Mouse (Mus musculus) MEL-GATA-1-ER (cell line): Measurements from ENCODE around the gene Ica1l.
A peak's percentile ranks its signal among the peaks of the same experiment; 100 is the strongest.
"Not testable (repeated sequence)": the region's sequence is repeated elsewhere in the genome, so short reads cannot be mapped to it uniquely, and the experiment has no call there.

Experiments used
- DNase-seq: peaks from one replicate; pipeline ENCODE4 v3.0.0-alpha.2; 2012; ENCODE audit warnings: low read depth; ENCODE audit errors: extremely low read depth

Gene Ica1l

DNA sequence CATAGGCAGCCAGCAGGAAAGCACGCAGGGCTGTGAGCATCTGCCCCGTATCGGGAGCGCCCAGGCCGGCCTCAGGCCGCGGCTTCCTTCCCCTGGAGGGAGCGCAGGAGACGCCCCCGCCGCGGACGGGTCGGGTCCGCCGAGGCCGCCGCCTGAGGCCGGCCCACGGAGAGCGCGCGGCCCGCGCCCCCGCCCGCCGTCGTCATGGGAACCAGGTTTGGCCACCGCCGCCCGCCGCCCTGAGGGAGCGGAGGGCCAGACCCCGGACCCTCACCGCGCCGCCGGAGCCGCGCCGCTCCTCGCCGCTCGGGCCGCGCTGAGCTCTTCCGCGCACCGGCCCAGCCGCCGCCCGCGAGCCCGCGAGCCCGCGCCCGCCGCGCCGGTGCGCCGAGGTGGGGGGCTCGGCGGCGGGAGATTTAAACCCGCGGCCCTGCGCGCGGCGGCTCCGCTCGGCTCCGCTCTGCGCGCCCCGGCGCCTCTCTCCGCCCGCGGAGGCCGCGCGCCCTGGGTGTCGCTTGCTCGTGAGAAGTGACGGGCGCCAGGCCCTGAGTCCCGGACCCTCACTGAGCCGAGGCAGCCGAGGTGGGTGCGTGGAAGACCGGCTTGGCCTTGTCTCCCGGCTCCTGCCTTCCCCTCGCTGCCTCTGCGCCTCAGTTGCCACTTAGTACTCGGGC, at the start of gene Ica1l:
Ica1l (minus strand) TSS at position 389 of the 674 bp plus-strand sequence.
- peak; percentile 33 for DNase-seq

- DNase-seq: no peak
Measured at GRCm38 (mm10) chr1:60076411-60076810, 33.4 kb upstream of the Ica1l start.

GRCm38 (mm10) chr1:60075590-60075989, 32.6 kb upstream of the Ica1l start:
- no peak for DNase-seq

GRCm38 (mm10) chr1:60074935-60075334, 32.0 kb upstream of the Ica1l start:
- no peak for DNase-seq

DNA sequence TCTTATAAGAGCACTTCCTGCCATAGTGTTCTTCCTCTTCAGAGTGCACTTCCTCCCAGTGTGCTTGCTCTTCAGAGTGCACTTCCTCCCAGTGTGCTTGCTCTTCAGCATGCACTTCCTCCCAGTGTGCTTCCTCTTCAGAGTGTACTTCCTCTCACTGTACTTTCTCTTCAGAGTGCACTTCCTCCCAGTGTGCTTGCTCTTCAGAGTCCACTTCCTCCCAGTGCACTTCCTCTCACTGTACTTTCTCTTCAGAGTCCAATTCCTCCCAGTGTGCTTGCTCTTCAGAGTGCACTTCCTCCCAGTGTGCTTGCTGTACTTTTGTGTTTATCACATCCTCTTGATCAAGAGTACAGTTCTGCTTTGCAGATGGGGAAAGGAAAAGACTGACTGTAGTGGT, 27.7 kb upstream of the Ica1l start:
- DNase-seq: peak; percentile 88

- no peak for DNase-seq
Measured at GRCm38 (mm10) chr1:60056310-60056709, 13.3 kb upstream of the Ica1l start.

- no peak for DNase-seq
Measured at GRCm38 (mm10) chr1:60054659-60055058, 11.7 kb upstream of the Ica1l start.

DNA sequence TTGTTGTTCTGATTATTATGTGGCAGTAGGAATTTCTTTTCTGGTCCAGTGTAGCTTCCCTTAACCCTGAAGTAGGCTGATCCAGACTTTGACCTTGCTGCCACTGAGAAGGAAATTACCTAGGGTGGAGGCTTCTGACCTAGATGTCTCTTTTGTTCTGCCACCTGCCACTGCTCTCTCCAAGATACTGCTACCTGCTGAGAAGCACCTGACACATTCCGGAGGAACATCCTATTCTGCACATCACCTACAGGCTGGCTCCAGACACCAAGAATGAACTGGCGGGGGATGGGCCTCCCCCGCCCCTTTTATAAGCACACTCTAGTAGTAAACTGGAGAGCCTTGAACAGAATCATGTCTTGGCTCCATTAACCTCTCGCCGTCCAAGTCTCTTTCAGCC, 4.5 kb upstream of the Ica1l start:
- DNase-seq: not testable (repeated sequence)

- DNase-seq: no peak
Measured at GRCm38 (mm10) chr1:60044595-60044994, 1.6 kb upstream of the Ica1l start.

- no peak for DNase-seq
Measured at GRCm38 (mm10) chr1:60042398-60042795, 587 bp downstream of the Ica1l start.

DNA sequence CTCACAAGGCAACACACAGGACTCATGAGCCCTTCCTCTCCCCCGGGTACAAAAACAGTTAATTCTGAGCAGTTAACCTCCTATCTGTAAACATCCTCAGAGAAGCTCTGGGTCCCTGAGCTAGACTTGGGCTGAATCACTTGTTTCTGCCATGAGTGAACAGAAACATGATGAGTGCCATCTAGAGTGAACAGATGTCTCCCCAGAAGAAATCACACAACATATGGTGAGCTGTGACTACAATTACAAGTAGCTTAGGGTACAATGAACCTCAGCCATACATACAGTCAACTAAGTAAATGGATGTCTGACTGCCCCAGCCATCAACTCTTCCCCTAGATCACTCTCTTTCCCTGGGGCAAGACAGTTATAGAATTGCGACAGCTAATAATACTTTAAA, 7.9 kb downstream of the Ica1l start:
- DNase-seq: no peak

DNA sequence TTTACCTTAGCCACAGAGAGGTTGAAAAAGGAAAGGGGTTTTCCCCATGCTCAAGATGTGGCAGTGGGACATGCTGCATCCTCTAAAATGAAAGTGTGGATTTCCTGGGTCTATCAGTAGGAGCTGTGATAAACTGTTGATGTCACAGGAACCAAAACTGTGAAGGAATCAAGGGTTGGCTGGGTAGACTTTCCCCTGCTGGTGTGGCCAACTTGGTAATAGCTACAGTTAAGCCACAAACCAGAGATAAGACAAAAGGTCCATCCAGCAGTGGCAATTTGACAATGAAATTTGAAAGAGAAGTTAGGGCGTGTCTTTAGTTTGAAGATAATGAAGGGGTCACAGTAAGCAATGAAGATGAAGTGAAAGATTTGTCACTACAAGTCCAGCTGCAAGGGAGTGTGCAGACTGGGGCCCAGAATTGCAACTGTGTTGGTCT, 25.9 kb downstream of the Ica1l start:
- peak; percentile 97 for DNase-seq

DNA sequence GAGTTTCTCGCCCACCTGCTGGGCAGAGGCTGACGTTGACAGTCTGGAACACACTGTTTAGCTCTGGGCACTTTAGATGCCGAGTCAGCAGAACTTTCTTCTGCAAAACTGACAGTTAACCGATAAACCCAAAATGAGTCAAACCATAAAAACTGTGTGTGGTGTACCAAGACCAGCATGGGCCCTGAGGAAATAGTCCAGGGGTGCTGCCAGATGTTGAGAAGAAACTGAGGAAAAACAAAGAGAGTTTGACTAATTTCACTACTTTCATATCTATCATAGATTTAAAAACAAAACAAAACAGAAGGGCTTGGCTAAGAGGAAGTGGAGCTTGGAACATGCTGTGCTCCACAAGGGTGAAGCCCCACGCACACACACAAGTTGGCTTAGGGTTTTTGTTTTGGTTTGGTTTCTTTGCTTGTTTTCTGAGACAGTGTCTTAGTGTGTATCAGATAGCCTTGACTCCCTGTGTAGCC, 26.8 kb downstream of the Ica1l start:
- DNase-seq: peak; percentile 60

- DNase-seq: no peak
Measured at GRCm38 (mm10) chr1:60015511-60015910, 27.5 kb downstream of the Ica1l start.

- DNase-seq: no peak
Measured at GRCm38 (mm10) chr1:60013779-60014178, 29.2 kb downstream of the Ica1l start.

- no peak for DNase-seq
Measured at GRCm38 (mm10) chr1:60008743-60009142, 34.2 kb downstream of the Ica1l start.

- no peak for DNase-seq
Measured at GRCm38 (mm10) chr1:60007337-60007736, 35.6 kb downstream of the Ica1l start.

DNA sequence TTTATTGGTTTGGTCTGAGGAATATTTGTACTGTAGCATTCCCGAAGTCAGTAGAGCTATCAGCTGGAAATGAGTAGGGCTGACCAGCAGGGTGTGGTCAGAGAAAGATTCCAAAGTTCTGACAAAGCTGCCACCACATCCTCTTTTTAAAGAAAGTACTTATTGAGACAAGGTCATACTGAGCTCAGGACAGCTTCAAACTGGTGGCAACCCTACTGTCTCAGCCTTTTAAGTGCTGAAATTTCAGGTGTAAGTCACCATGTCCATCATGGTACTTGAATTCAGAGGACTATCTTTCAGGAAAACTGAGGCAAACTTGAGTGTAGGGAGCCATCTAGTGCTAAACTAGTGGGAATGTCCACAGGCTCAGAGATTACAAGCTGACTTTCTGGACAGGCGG, 42.7 kb downstream of the Ica1l start:
- peak; percentile 28 for DNase-seq

- no peak for DNase-seq
Measured at GRCm38 (mm10) chr1:59997352-59997751, 45.6 kb downstream of the Ica1l start.

DNA sequence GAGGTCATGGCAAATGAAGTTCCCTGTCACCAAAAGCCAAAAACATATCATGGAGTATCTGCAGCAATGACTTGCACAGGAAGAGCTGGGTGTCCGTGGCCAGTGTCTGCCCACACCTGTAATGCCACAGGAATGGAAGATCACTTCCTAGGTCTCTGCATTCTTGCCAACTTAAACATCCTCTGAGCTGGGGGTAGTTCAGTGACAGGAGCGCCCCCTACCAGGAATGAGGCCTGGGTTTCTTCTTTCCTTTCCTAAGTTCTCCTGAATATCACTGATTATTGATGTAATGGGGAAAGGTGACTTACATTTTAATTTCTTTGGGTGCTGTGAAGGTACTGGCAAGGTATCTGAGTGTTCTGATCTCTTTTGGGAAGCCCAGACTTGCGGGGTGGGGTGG, 47.3 kb downstream of the Ica1l start:
- DNase-seq: no peak

- DNase-seq: no peak
Measured at GRCm38 (mm10) chr1:59987399-59988040, 55.5 kb downstream of the Ica1l start.

GRCm38 (mm10) chr1:59986626-59987025, 56.4 kb downstream of the Ica1l start:
- DNase-seq: no peak

- no peak for DNase-seq
Measured at GRCm38 (mm10) chr1:59967291-59967690, 75.7 kb downstream of the Ica1l start.
